Mouse (Mus musculus) limb, embryonic 11.5 days (tissue): ENCODE results near the gene Ctla2a. TPM values are rescaled to one million over a fixed set of nuclear protein-coding genes. Genes with fewer than 3 reads are reported as not detected.

Source experiments
- ATAC-seq: fragments of 200-750 bp; cut with Nextera tagmentation; 2 replicates; pipeline ENCODE4 v1.8.0; 2017; ENCODE audit warnings: low read depth; ENCODE audit not compliant: insufficient number of reproducible peaks, low FRiP score, low TSS enrichment
- DNase-seq: peaks from one replicate; pipeline ENCODE4 v3.0.0-alpha.2; 2015; ENCODE audit warnings: low spot score
- H3K27ac ChIP-seq: fragments of 300-500 bp; sonication (generic); replicated peaks from 2 replicates; pipeline ENCODE4 v1.5.1; 2014; ENCODE audit warnings: low read depth, mild to moderate bottlenecking, low read length
- H3K27me3 ChIP-seq: fragments of 300-500 bp; sonication (generic); 2 replicates; pipeline ENCODE4 v1.6.1; 2014; ENCODE audit warnings: mild to moderate bottlenecking, low read length, mixed read lengths; ENCODE audit not compliant: control insufficient read depth, insufficient read depth
- H3K36me3 ChIP-seq: fragments of 300-500 bp; sonication (generic); 2 replicates; pipeline ENCODE4 v1.6.1; 2014; ENCODE audit warnings: mild to moderate bottlenecking, low read length, moderate library complexity, mixed read lengths; ENCODE audit not compliant: control insufficient read depth, insufficient read depth
- H3K4me1 ChIP-seq: fragments of 300-500 bp; sonication (generic); 2 replicates; pipeline ENCODE4 v1.6.1; 2014; ENCODE audit warnings: low read length, mixed read lengths; ENCODE audit not compliant: control insufficient read depth, insufficient read depth
- H3K4me2 ChIP-seq: fragments of 300-500 bp; sonication (generic); 2 replicates; pipeline ENCODE4 v1.6.1; 2014; ENCODE audit warnings: low read depth, mild to moderate bottlenecking, moderate library complexity; ENCODE audit not compliant: severe bottlenecking
- H3K4me3 ChIP-seq: fragments of 300-500 bp; sonication (generic); 2 replicates; pipeline ENCODE4 v1.5.1; 2014; ENCODE audit warnings: low read depth, low read length
- H3K9ac ChIP-seq: fragments of 300-500 bp; sonication (generic); 2 replicates; pipeline ENCODE4 v1.6.1; 2014; ENCODE audit warnings: mild to moderate bottlenecking, low read length
- H3K9me3 ChIP-seq: fragments of 300-500 bp; sonication (generic); 2 replicates; pipeline ENCODE4 v1.6.1; 2016; ENCODE audit warnings: low read length; ENCODE audit not compliant: control insufficient read depth
- WGBS: fragments of 180-500 bp; shearing (Covaris S2); extraction: QIAGEN DNeasy Blood & Tissue Kit; methylation state at CpG from one replicate; pipeline ENCODE4 v1.1.7; 2014; 5-methylcytosine and 5-hydroxymethylcytosine counted together
- polyA plus RNA-seq: library from polyadenylated mRNA; unstranded; fragments of >200 nt; fragmentation: Nextera tagmentation; extraction: Ambion mirVana; gene quantifications from 2 replicates; pipeline ENCODE4 v1.2.1, GENCODE M21; 2014

Gene Ctla2a
- polyA plus RNA-seq, 1 experiment from 2014 or later = 12.5 TPM

DNA sequence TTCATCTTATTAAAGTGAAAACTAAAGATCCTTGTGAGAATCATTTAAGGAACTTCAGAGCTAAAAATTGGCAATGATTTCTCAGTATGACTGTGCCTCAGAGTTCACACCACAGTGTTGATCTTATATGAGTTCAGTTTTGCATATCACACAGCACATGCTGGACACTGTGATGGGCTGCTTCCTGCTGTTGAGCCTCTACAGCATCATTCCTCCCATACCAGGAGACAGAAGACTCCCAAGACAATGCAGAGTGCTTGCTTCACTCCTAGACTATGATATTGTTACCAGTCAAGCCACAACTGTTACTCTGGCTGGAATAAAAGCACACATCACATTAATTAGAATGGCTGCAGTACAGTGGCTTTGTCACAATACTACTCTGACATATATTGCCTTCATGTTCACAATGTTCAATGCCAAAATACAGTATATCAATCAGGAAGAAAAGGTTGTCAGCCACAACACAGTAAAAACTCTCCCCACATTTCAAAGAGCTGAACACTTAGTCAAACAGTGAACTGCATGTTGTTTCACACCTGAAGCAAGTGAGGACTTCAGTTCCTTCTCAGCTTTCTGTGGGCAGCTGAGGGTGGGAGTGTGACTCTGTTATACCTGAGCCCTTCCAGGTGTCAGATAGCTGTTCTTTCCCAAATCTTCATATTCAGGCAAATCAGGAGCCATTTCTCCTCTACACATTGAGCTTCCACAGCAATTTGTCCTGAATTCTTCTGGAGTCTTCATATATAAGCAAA lies 40.8 kb downstream of the Ctla2a start:
- Histone ChIP-seq H3K9me3 (no peaks in the 10 kb centered on the region), H3K4me1 (no peaks in the 10 kb centered on the region), H3K4me2 (no peak overlapping the region), H3K27me3 (no peaks in the 10 kb centered on the region), H3K9ac (no peak overlapping the region), H3K27ac (no peak overlapping the region), H3K36me3 (no peaks in the 10 kb centered on the region), H3K4me3 (no peak overlapping the region)
- ATAC-seq = no peak
- no peak for DNase-seq

DNA sequence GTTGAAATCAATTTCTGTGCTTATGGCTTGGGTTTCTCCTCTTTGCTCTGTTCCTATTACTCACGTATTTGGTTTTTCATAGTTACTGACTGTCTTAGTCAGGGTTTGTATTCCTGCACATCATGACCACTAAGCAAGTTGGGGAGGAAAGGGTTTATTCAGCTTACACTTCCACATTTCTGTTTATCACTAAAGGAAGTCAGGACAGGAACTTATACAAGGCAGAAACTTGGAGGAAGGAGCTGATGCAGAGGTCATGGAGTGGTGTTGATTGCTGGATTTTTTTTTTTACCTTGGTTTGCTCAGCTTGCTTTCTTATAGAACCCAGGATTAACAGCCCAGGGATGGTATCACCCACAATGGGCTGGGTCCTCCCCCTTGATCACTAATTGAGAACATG lies 44.1 kb downstream of the Ctla2a start:
- 100% methylated on average over 1 of the region's 1 CpGs for WGBS
- H3K27ac ChIP-seq = no peak overlapping the region
- ATAC-seq (no peak), DNase-seq (no peak)
- no peaks in the 10 kb centered on the region for H3K36me3 ChIP-seq
- H3K4me3 ChIP-seq = no peak overlapping the region
- H3K9ac ChIP-seq = no peak overlapping the region
- no peak overlapping the region for H3K4me2 ChIP-seq
- no peaks in the 10 kb centered on the region for H3K27me3 ChIP-seq
- no peaks in the 10 kb centered on the region for H3K9me3 ChIP-seq
- H3K4me1 ChIP-seq = no peaks in the 10 kb centered on the region

Other genes with a start within 250 kb of the Ctla2a start
- gene BC051665, start 150.3 kb downstream of the Ctla2a start, polyA plus RNA-seq = not detected in 2 replicates
- not detected in 2 replicates for gene Ctsll3, start 133.8 kb downstream of the Ctla2a start, polyA plus RNA-seq
- not detected in 2 replicates for gene 4930486L24Rik, start 72.2 kb downstream of the Ctla2a start, polyA plus RNA-seq
- 0.16 TPM in 1 of 2 replicates, not detected in the other for gene Gm49392, start 39.7 kb downstream of the Ctla2a start, polyA plus RNA-seq
- 1.5 and 3.2 TPM in 2 replicates for gene Ctla2b, start 39.2 kb downstream of the Ctla2a start, polyA plus RNA-seq
- gene Tpbpb, start 31.7 kb downstream of the Ctla2a start, polyA plus RNA-seq = not detected in 2 replicates
- not detected in 2 replicates for gene Gm49393, start 1.0 kb downstream of the Ctla2a start, polyA plus RNA-seq
- gene Gm49391, start 54 bp downstream of the Ctla2a start, polyA plus RNA-seq = 0.79 and 1.1 TPM in 2 replicates
- not detected in 2 replicates for gene Tpbpa, start 5.4 kb upstream of the Ctla2a start, polyA plus RNA-seq
- gene Ctsj, start 69.3 kb upstream of the Ctla2a start, polyA plus RNA-seq = not detected in 2 replicates
- gene Ctsq, start 104.0 kb upstream of the Ctla2a start, polyA plus RNA-seq = not detected in 2 replicates
- not detected in 2 replicates for gene Ctsr, start 227.6 kb upstream of the Ctla2a start, polyA plus RNA-seq